Mouse (Mus musculus) cortical plate, adult 2 months (tissue): ENCODE data around the gene Kcnab1. TPM values are rescaled to one million over a fixed set of nuclear protein-coding genes. Genes with fewer than 3 reads are reported as not detected.

Experiments
- H3K27ac ChIP-seq: fragments of 200-500 bp; 2 replicates; pipeline ENCODE4 v1.5.1; 2012; ENCODE audit warnings: low read length, control low read depth, inconsistent platforms; ENCODE audit not compliant: insufficient read depth
- H3K4me1 ChIP-seq: fragments of 200-500 bp; 2 replicates; pipeline ENCODE4 v1.6.1; 2011; ENCODE audit warnings: low read length; ENCODE audit not compliant: control insufficient read depth, insufficient read depth
- H3K4me3 ChIP-seq: fragments of 200-500 bp; 2 replicates; pipeline ENCODE4 v1.5.1; 2011; ENCODE audit warnings: mild to moderate bottlenecking, low read length, control low read depth; ENCODE audit not compliant: insufficient read depth
- CTCF ChIP-seq: fragments of 200-500 bp; IDR thresholded peaks from 2 replicates; pipeline ENCODE4 v1.5.1; 2011; ENCODE audit warnings: mild to moderate bottlenecking, control low read depth, low read length; ENCODE audit not compliant: insufficient read depth; ENCODE audit errors: extremely low read depth
- POLR2A ChIP-seq: fragments of 200-500 bp; IDR thresholded peaks from 2 replicates; pipeline ENCODE4 v1.6.1; 2011; ENCODE audit warnings: mild to moderate bottlenecking, low read length, control low read depth; ENCODE audit not compliant: insufficient read depth; ENCODE audit errors: extremely low read depth
- polyA plus RNA-seq: library from polyadenylated mRNA; depleted of rRNA; stranded (reverse); fragments of >200 nt; gene quantifications from 2 replicates; pipeline ENCODE4 v1.2.3, GENCODE M21; 2012

Gene Kcnab1
- polyA plus RNA-seq, 1 experiment = 50.9 TPM

DNA sequence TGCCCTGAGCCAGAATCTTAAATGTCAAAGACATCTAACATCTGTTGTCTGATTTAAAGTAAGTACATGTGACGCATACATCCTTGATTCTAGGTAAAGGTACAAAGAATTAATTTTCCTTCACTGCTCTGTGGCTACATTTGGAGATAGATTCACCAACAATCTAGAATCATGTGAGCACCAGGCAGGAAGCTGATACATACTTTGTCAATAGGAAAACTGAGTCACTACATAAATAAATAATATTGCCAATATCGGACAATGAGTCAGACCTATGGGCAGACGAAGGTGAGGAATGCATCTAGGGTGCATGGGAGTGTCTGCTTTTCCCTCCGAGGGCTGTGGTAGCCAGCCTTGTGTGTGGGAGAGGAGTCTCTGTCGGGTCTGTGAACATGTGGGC is 25.7 kb downstream of the Kcnab1 start:
- H3K4me1 ChIP-seq = peaks cover 1% of the 10 kb centered on the region; the same call in 1 of the 2 replicates
- TF ChIP-seq CTCF (no peak), POLR2A (no peak)
- H3K4me3 ChIP-seq = no peak overlapping the region
- H3K27ac ChIP-seq = no peak overlapping the region

DNA sequence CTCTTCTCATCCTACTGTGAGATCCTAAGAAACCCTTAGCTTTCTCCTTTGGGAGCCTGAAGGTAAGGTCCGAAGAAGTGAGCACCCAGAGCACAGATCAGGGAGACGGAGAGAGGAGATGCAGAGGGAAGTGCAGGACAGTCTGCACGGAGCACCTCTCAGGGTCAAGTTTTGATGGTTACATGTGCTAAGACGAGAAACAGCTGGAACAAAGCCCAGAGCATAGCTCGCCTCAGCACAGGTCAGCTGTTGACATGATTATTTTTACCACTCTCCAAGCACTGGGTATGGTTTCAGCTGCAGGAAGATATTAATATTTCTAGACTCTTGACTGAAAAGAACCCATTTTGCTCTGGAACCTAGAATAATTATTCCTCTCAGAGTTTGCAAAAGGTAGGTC is 27.7 kb downstream of the Kcnab1 start:
- no peak for TF ChIP-seq CTCF
- no peak for TF ChIP-seq POLR2A
- Histone ChIP-seq H3K4me3 (no peak overlapping the region), H3K4me1 (peaks cover 1% of the 10 kb centered on the region; the same call in 1 of the 2 replicates)

GRCm38 (mm10) chr3:65138739-65139138 is 29.6 kb downstream of the Kcnab1 start:
- Histone ChIP-seq H3K4me3 (no peak overlapping the region), H3K4me1 (peaks cover 1% of the 10 kb centered on the region; the same call in 1 of the 2 replicates), H3K27ac (no peak overlapping the region)
- no peak for TF ChIP-seq POLR2A
- TF ChIP-seq CTCF = no peak

More for the DNA sequence above, 27.7 kb downstream of the Kcnab1 start:
- H3K27ac ChIP-seq = no peak overlapping the region

GRCm38 (mm10) chr3:65145152-65145551 is 36.0 kb downstream of the Kcnab1 start:
- TF ChIP-seq CTCF (no peak), POLR2A (no peak)
- Histone ChIP-seq H3K4me3 (no peak overlapping the region), H3K4me1 (peaks cover 1% of the 10 kb centered on the region; the same call in 1 of the 2 replicates), H3K27ac (no peak overlapping the region)

DNA sequence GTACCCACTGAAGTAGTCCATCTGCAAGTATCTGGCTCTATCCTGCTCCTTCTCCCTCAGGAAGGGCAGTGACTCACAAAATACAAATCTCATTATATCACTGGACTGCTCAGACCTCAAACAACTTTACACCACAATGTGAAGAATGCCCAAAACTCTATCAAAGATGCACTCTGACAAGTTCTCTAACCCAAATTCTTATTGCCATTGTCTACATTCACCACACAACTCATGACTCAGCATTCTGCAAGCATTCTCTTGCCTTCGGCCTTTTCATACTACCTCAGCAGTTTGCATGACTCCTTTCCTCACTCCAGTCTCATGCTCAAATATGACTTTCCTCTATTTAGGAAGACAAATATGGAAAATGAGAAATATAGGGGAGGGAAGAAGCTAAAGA is 42.6 kb downstream of the Kcnab1 start:
- Histone ChIP-seq H3K4me1 (peaks cover 1% of the 10 kb centered on the region; the same call in 1 of the 2 replicates), H3K27ac (no peak overlapping the region), H3K4me3 (no peak overlapping the region)
- TF ChIP-seq CTCF = no peak
- TF ChIP-seq POLR2A = no peak

DNA sequence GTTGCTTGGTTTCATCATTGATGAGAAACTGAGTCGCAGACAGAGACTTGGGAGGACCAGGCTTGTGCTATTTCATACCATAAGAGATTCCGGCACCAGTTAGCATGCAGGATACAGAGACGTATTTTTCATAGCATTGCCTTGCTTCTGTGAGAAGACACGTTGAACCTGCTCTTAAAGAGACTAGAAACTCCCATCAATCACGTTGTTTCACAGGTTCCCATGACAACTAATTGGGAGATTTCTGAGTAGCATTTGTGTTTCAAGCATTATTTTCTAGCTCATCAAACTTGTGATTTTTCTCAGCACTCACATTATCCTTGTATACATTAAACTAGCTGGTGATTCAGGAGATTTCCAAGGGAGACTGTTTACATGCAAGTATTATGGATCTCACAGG is 63.8 kb downstream of the Kcnab1 start:
- TF ChIP-seq POLR2A (no peak), CTCF (no peak)
- H3K4me1 ChIP-seq = peaks cover 10% of the 10 kb centered on the region
- H3K4me3 ChIP-seq = no peak overlapping the region
- no peak overlapping the region for H3K27ac ChIP-seq

DNA sequence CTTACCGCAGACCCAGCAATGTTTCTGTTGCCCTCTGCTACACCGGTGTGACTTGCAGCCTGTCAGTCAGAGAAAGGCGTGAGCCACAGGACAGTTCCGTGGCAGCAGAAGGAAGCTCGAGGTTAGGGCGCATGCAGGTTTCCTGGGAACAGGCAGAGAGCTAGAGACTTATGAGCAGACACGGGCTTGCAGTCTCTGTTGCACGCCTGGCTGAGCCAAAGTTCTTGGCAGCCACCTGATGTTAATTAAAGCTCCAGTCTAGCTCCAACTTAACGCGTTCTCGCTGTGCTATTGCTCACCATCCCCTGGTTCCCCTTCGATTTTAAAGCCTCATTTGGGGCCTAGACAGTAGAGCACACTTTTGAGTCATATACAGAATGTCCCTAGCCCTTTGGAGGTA is 65.4 kb downstream of the Kcnab1 start:
- Histone ChIP-seq H3K4me1 (peaks cover 10% of the 10 kb centered on the region), H3K4me3 (no peak overlapping the region), H3K27ac (no peak overlapping the region)
- no peak for TF ChIP-seq CTCF
- 0 out of 2 replicates have a peak, but pooled peaks have one; percentile 14 for TF ChIP-seq POLR2A

GRCm38 (mm10) chr3:65175819-65176218 is 66.6 kb downstream of the Kcnab1 start:
- TF ChIP-seq CTCF (no peak), POLR2A (no peak)
- peaks cover 10% of the 10 kb centered on the region for H3K4me1 ChIP-seq
- no peak overlapping the region for H3K27ac ChIP-seq
- H3K4me3 ChIP-seq = no peak overlapping the region

- Histone ChIP-seq H3K27ac (no peak overlapping the region), H3K4me3 (no peak overlapping the region), H3K4me1 (peaks cover 10% of the 10 kb centered on the region)
- TF ChIP-seq CTCF (no peak), POLR2A (no peak)
Observed at GRCm38 (mm10) chr3:65176846-65177245, 67.7 kb downstream of the Kcnab1 start.

DNA sequence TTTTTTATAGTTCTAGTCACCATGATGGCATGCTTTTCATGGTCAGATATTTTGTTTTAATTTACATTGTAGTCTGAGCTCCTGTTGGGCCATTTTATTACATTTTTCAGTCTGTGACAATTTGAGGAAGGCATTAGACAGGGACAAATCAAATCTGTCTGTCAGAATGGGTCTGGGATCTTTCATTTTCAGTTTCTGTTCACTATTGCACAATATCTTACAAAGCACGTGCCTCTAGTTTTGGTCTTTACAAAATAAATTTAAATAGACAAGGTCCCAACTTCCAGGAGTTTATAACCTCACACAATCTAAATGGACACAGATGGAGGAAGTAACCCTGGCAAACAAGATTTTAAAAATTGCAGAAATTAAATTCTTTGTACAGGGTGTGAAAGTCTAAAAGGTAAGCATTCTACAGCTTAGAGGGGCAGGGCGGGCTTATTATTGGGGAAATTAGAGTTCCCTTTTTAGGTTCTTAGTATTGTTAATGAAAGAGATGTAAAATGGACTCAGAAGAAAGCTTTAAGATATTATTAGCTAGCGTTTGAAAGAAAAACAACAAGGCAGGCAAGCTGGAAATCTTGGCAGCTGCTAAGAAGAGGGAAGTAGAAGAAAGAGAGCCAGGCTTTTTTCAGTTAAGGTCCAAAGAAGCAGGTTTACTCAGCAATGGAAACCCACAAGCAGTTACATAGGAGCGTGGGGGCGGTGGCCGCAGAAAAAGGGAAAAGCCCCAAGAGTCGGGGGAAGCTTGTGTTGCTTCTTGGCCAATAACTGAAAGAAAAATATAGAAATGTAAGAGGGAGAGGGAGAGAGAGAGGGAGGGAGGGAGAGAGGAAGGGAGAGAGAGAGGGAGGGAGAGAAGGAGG is 78.9 kb downstream of the Kcnab1 start:
- Histone ChIP-seq H3K4me3 (no peak overlapping the region), H3K27ac (no peak overlapping the region), H3K4me1 (no peaks in the 10 kb centered on the region; the same call in 1 of the 2 replicates)
- no peak for TF ChIP-seq POLR2A
- TF ChIP-seq CTCF = no peak
